In genomic region chr9:54587863-54588262, GRCm38 (mm10) we compare ENCODE assay signal across 10 mouse cellular contexts. TPM values are rescaled to one million over a fixed set of nuclear protein-coding genes. Genes with fewer than 3 reads are reported as not detected.
DNase-seq lines count a peak whose midpoint lies in the region; ATAC-seq and TF ChIP-seq lines count a peak whose summit lies in the region.
"Had no signal": no experiment of that assay in that cellular context is flagged by ENCODE, and none has a peak within 500 bp of the region (broad histone marks: within the 10 kb centered on the region; RNA-seq: fewer than 3 reads in every experiment).

No protein-coding gene starts in this region.

- dilution Hi-C loops in CH12.LX (cut with MboI; ENCODE audit: extremely low pct_ligation_motif_present, extremely low pct_unique_long_range_greater_than_20kb, low sequenced_read_pairs) = no loop called here

- H3K27ac ChIP-seq in heart, embryonic 13.5 days (replicated peaks) = no peak overlapping the region; the same call in 1 of the 2 replicates
- no peak overlapping the region for H3K27ac ChIP-seq in CH12.LX (ENCODE audit: insufficient read depth, low read depth)
- no peak overlapping the region for H3K27ac ChIP-seq in embryonic facial prominence, embryonic 14.5 days (replicated peaks; ENCODE audit: low read depth, low read length)
- no peak overlapping the region for H3K27ac ChIP-seq in liver, embryonic 12.5 days

- TF ChIP-seq RAD21 in CH12.LX (IDR thresholded peaks at IDR 0.05; ENCODE audit: low read depth, low read length) = no peak

- intact Hi-C loops in gastrocnemius, postnatal 36 days (cut with DNase I) = loop anchor here (2.0 kb wide), 1 partner anchor 27 kb away; the partner anchor contains the start of gene Cib2

- in situ Hi-C loops in CH12.LX (cut with MboI; ENCODE audit: low pct_ligation_motif_present, low pct_unique_long_range_greater_than_20kb, low sequenced_read_pairs) = no loop called here

- H3K27me3 ChIP-seq in heart, embryonic 13.5 days (replicated peaks) = no peaks in the 10 kb centered on the region
- no peaks in the 10 kb centered on the region for H3K27me3 ChIP-seq in CH12.LX (replicated peaks)
- H3K27me3 ChIP-seq in embryonic facial prominence, embryonic 14.5 days (replicated peaks; ENCODE audit: control insufficient read depth, insufficient read depth, low read length) = no peaks in the 10 kb centered on the region
- no peaks in the 10 kb centered on the region for H3K27me3 ChIP-seq in liver, embryonic 12.5 days (replicated peaks)

- no peaks in the 10 kb centered on the region for H3K9me3 ChIP-seq in heart, embryonic 13.5 days
- H3K9me3 ChIP-seq in CH12.LX (replicated peaks; ENCODE audit: low read length) = no peaks in the 10 kb centered on the region
- no peaks in the 10 kb centered on the region for H3K9me3 ChIP-seq in embryonic facial prominence, embryonic 14.5 days (ENCODE audit: control insufficient read depth, low read length)
- H3K9me3 ChIP-seq in liver, embryonic 12.5 days (replicated peaks) = no peaks in the 10 kb centered on the region

- H3K4me2 ChIP-seq in heart, embryonic 13.5 days = peak overlapping the region; percentile 72
- peak overlapping the region; percentile 94 for H3K4me2 ChIP-seq in CH12.LX (ENCODE audit: insufficient read depth, low read depth, poor library complexity, severe bottlenecking)
- peak overlapping the region; percentile 93; the same call in 1 of the 2 replicates for H3K4me2 ChIP-seq in embryonic facial prominence, embryonic 14.5 days (ENCODE audit: low read depth, low read length)
- H3K4me2 ChIP-seq in liver, embryonic 12.5 days = peak overlapping the region; percentile 97

- H3K79me2 ChIP-seq in CH12.LX (replicated peaks; ENCODE audit: control insufficient read depth, extremely low read depth, insufficient read depth, poor library complexity, severe bottlenecking) = peaks cover 40% of the 10 kb centered on the region

- TF ChIP-seq EP300 in CH12.LX (IDR thresholded peaks at IDR 0.05; ENCODE audit: low read length) = no peak

- TF ChIP-seq POLR2A in CH12.LX (IDR thresholded peaks at IDR 0.05; ENCODE audit: low read depth, low read length) = no peak

- ATAC-seq in heart, embryonic 13.5 days (ENCODE audit: extremely low read depth, insufficient number of reproducible peaks, low FRiP score, low TSS enrichment) = no peak
- ATAC-seq in embryonic facial prominence, embryonic 14.5 days (ENCODE audit: low read depth) = no peak
- ATAC-seq in liver, embryonic 12.5 days = no peak

- peak overlapping the region; percentile 94 for H3K9ac ChIP-seq in heart, embryonic 13.5 days
- peak overlapping the region; percentile 71 for H3K9ac ChIP-seq in CH12.LX (ENCODE audit: insufficient read depth, low read depth)
- 0 out of 2 replicates have a peak overlapping the region, but pooled peaks have one; percentile 28 for H3K9ac ChIP-seq in embryonic facial prominence, embryonic 14.5 days (ENCODE audit: low read depth, low read length)
- H3K9ac ChIP-seq in liver, embryonic 12.5 days = peak overlapping the region; percentile 91

- 51% methylated on average over 4 of the region's 4 CpGs for WGBS in heart, embryonic 13.5 days
- 53% methylated on average over 4 of the region's 4 CpGs for WGBS in embryonic facial prominence, embryonic 14.5 days
- 76% methylated on average over 4 of the region's 4 CpGs for WGBS in liver, embryonic 12.5 days (ENCODE audit: insufficient replicate concordance)

- peaks cover 28% of the 10 kb centered on the region for H3K4me1 ChIP-seq in heart, embryonic 13.5 days
- H3K4me1 ChIP-seq in CH12.LX (ENCODE audit: control insufficient read depth in 1 of 2, insufficient read depth in 2 of 2) = peaks cover 9 to 22% of the 10 kb centered on the region in 2 experiments; a peak in 3 of 4 replicates
- H3K4me1 ChIP-seq in embryonic facial prominence, embryonic 14.5 days (ENCODE audit: control insufficient read depth, insufficient read depth, low read length) = peaks cover 9% of the 10 kb centered on the region
- H3K4me1 ChIP-seq in liver, embryonic 12.5 days = peaks cover 38% of the 10 kb centered on the region

- H3K4me3 ChIP-seq in heart, embryonic 13.5 days = peak overlapping the region; percentile 83
- H3K4me3 ChIP-seq in CH12.LX (replicated peaks in 1 of 3; ENCODE audit: low read depth in 2 of 3, low read length in 2 of 3, poor library complexity in 1 of 3) = peak overlapping the region; percentile 50 to 100 (median 79)
- H3K4me3 ChIP-seq in embryonic facial prominence, embryonic 14.5 days (ENCODE audit: low read depth, low read length) = no peak overlapping the region
- peak overlapping the region; percentile 90 for H3K4me3 ChIP-seq in liver, embryonic 12.5 days

- peaks cover 41% of the 10 kb centered on the region for H3K36me3 ChIP-seq in heart, embryonic 13.5 days
- peaks cover 15 to 42% of the 10 kb centered on the region in 2 experiments for H3K36me3 ChIP-seq in CH12.LX (replicated peaks in 1 of 2; ENCODE audit: control insufficient read depth in 1 of 2, insufficient read depth in 1 of 2, low read length in 1 of 2)
- H3K36me3 ChIP-seq in embryonic facial prominence, embryonic 14.5 days (ENCODE audit: control insufficient read depth, insufficient read depth, low read length) = peaks cover 26% of the 10 kb centered on the region
- H3K36me3 ChIP-seq in liver, embryonic 12.5 days = peaks cover 37% of the 10 kb centered on the region

- TF ChIP-seq CTCF in CH12.LX (conservative IDR thresholded peaks at IDR 0.05 in 1 of 2, IDR thresholded peaks at IDR 0.05 in 1 of 2; ENCODE audit: low read depth in 2 of 2, low read length in 2 of 2) = no peak

- no peak for DNase-seq in heart, adult 11 months
- no peak for DNase-seq in CH12.LX (ENCODE audit: extremely low read depth)
- no peak for DNase-seq in embryonic facial prominence, embryonic 14.5 days (ENCODE audit: low spot score)
- no peak for DNase-seq in gastrocnemius, postnatal 36 days
- no peak for DNase-seq in spleen, postnatal 4 days (ENCODE audit: low spot score in 2 of 2)
- DNase-seq in adrenal gland, postnatal 4 days (ENCODE audit: low spot score in 2 of 2) = no peak

TF ChIP-seq in CH12.LX, 34 proteins besides CTCF, POLR2A, EP300 and RAD21:
- TF ChIP-seq ZNF384 (IDR thresholded peaks at IDR 0.05; ENCODE audit: low read depth, low read length) = no peak
- TF ChIP-seq ELF1 (IDR thresholded peaks at IDR 0.05; ENCODE audit: low read depth, low read length) = no peak
- no peak for TF ChIP-seq JUN (IDR thresholded peaks at IDR 0.05; ENCODE audit: insufficient read depth, low read depth, low read length)
- TF ChIP-seq CHD2 (IDR thresholded peaks at IDR 0.05; ENCODE audit: low read length) = no peak

RNA-seq across cellular contexts. Expression of gene Idh3a, which starts 1.7 kb away (rescaled TPM):
- polyA plus RNA-seq in heart, embryonic 13.5 days (2015; fragmentation: Nextera tagmentation; extraction: Ambion mirVana) = 376 and 418 TPM in 2 replicates
- total RNA-seq in CH12.LX (2012; rRNA removed) (102 and 135 TPM in 2 replicates), CH12.LX (2014; rRNA removed) (192 and 198 TPM in 2 replicates)
- polyA plus RNA-seq in CH12.LX (2012; ENCODE audit: insufficient read length, low read depth) = 178 and 186 TPM in 2 replicates
- polyA plus RNA-seq in embryonic facial prominence, embryonic 14.5 days (2014; fragmentation: Nextera tagmentation; extraction: Ambion mirVana) = 136 and 159 TPM in 2 replicates
- 142 and 150 TPM in 2 replicates for polyA plus RNA-seq in liver, embryonic 12.5 days (2016; fragmentation: Nextera tagmentation; extraction: Ambion mirVana)
- 100 to 1,000 TPM; 564 to 571 TPM for total RNA-seq in gastrocnemius, postnatal 36 days (2021)
- 100 to 1,000 TPM; 193 to 223 TPM for total RNA-seq in adrenal gland, postnatal 4 days (2021)

RNA-seq across cellular contexts. Expression of gene Cib2, which starts 27.8 kb away (rescaled TPM):
- polyA plus RNA-seq in heart, embryonic 13.5 days (2015; fragmentation: Nextera tagmentation; extraction: Ambion mirVana) = 5.3 and 5.5 TPM in 2 replicates
- total RNA-seq in CH12.LX (2012; rRNA removed) = 2.0 and 2.1 TPM in 2 replicates
- total RNA-seq in CH12.LX (2014; rRNA removed) = 3.3 and 3.4 TPM in 2 replicates
- 2.3 and 3.5 TPM in 2 replicates for polyA plus RNA-seq in CH12.LX (2012; ENCODE audit: insufficient read length, low read depth)
- 18.8 and 22.4 TPM in 2 replicates for polyA plus RNA-seq in embryonic facial prominence, embryonic 14.5 days (2014; fragmentation: Nextera tagmentation; extraction: Ambion mirVana)
- 2.6 and 2.7 TPM in 2 replicates for polyA plus RNA-seq in liver, embryonic 12.5 days (2016; fragmentation: Nextera tagmentation; extraction: Ambion mirVana)
- 100 to 1,000 TPM; 113 to 142 TPM for total RNA-seq in gastrocnemius, postnatal 36 days (2021)
- total RNA-seq in adrenal gland, postnatal 4 days (2021) = 10 to 100 TPM; 10.4 to 12.2 TPM

RNA-seq across cellular contexts. Expression of gene Sh2d7, which starts 49.1 kb away (rescaled TPM):
- polyA plus RNA-seq in heart, embryonic 13.5 days (2015; fragmentation: Nextera tagmentation; extraction: Ambion mirVana) = not detected in 2 replicates
- total RNA-seq in CH12.LX (2012; rRNA removed) (0.81 and 0.84 TPM in 2 replicates), CH12.LX (2014; rRNA removed) (0.83 and 0.90 TPM in 2 replicates)
- polyA plus RNA-seq in CH12.LX (2012; ENCODE audit: insufficient read length, low read depth) = 0.52 and 0.56 TPM in 2 replicates
- polyA plus RNA-seq in embryonic facial prominence, embryonic 14.5 days (2014; fragmentation: Nextera tagmentation; extraction: Ambion mirVana) = not detected in 2 replicates
- polyA plus RNA-seq in liver, embryonic 12.5 days (2016; fragmentation: Nextera tagmentation; extraction: Ambion mirVana) = not detected in 2 replicates
- not detected for total RNA-seq in gastrocnemius, postnatal 36 days (2021)
- not detected for total RNA-seq in adrenal gland, postnatal 4 days (2021)
- total RNA-seq: adrenal gland, postnatal 36 days; megakaryocyte progenitor cell, adult 5-6 weeks had no signal

Comparison
In these comparisons a context has a peak if more than half of its experiments do, and no peak if none do; other contexts are left out.
1. H3K9ac ChIP-seq: peak in every context shown above with its lines; median percentile 94 in heart, embryonic 13.5 days; 91 in liver, embryonic 12.5 days; 71 in CH12.LX; 28 in embryonic facial prominence, embryonic 14.5 days.